Mouse (Mus musculus) cerebellum, postnatal 36 days (tissue): ENCODE results near the gene Tff1.

Experiments used
- DNase-seq, 2 experiments: peaks; one replicate each; pipeline ENCODE4 v3.0.0; 2021 to 2022; ENCODE audit warnings: mixed read lengths in 2 of 2

The Tff1 gene

DNA sequence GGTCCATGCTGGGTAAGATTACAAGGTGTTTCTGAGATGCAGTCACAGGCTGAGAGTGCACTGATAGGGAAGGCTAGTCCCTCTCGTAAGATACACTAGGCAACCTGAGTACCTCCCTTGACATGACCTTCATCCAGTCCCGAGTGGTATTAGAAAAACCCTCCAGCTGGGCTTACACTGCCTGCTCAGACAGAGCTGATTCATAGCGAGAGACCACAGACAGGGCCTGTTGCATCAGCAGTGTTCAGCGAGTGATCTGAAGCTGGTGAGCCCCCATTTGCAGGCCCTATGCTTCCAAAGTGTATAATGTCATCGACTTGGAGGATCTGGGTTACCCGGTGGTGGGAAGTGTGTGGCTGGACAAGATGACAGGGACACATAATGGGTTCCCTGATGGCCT, at the start of gene Tff1:
Tff1 (minus strand) TSS at position 151 of the 400 bp plus-strand sequence.
- DNase-seq, result no peak

DNA sequence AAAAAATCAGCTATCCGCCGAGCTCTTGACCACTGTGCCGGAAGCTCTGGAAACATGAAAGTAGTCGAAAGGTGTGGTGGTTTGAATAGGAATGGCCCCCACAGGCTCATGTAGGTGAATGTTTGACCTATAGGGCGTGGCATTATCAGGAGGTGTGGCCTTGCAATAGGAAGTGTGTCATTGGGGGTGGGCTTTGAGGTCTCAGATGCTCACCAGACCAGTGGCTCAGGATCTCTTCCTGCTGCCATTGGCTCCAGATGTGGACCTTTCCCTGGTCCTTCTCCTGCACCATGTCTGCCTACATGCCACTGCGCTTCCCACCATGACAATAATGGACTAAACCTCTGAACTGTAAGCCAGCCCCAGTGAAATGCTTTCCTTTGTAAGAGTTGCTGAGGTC, 46.8 kb upstream of the Tff1 start:
- DNase-seq, result no peak

DNA sequence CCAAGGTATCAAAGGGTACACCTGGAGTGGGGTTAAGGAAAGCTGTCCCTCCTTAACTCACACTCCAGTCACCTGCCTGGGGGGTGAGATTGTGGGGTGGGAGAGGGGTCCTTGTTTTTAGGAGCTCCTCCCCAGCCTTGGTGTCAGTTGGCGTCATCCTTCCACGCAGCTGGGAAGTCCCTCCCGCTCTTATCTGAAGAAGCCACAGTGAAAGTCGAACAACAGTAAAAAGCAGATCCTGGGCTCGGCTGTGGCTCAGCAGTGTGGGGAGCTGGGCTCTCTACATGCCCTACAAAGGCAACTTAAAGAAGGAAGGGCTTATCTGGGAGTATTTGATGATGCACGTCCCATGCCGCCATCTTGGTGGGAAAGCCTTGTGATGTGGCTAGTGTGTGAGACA, 45.2 kb upstream of the Tff1 start:
- DNase-seq, result no peak

DNA sequence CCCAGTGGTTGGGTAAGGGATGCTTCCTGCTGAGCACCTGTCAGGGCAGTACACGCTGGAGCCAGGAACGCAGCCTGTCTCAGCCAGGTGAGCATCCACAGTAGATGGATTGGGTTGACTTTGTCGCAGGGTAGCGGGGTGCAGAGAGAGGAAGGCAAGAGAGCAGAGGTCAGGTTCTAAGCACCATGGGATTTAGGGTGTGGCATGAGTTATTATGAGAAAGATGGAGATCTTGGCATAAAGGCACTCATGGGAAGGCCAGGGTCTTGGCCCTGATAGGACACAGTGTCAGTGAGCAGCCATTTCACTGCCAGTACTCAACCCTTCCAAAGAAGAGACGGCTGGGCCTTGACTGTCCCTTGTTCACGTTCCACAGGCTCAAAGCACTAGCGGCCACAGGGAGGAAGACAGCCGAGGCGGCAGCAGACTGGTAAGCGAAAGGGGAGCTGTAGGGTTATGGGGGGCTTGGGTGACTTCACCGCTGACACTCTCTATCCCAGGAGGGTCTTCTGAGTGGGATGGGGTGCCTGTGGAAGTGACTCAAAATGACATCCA, 44.4 kb upstream of the Tff1 start:
- DNase-seq, result no peak

DNA sequence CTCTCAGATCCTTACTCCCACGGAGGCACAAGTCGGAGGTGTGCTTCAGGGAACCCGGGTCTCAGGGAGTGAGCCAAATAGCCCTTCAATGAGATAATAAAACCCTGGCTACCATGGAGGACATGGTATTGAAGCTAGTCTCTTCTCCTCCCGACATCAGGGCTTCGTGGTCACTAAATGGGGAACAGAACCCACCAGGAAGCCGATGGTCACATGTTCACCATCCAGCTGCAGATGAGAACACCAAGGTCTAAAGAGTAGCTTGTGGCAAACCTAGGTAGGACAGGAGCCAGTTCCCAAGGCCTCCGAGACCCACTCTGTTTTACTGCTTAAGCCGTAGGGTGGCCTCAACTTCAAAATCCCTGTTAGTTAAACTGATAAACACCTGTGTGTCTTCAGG, 43.6 kb upstream of the Tff1 start:
- no peak for DNase-seq

DNA sequence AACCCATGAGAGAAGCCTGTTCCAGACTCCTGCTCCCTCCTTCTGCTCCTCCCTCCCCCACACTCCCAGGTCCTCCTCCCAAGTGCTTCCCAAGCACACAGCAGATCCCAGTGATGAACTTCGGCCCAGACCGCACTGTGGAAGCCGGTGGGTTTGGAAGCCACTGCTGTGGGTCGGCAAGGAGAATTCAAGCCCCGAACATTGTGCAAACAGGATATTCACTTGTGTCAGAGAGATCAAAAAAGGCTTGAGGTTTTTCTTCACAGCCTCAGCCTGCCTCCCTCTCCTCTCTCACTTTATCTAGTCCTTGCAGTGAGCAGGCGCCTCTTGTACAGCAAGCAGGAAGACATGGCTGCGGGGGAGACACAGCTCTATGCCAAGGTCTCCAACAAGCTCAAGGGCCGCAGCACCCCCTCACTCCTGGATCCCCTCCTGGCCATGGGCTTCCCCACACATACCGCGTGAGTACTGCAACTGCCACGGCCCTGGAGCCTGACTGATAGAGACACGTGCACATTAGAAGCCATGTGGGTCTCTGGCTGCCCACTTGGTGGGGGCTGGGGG, 42.8 kb upstream of the Tff1 start, which contains the start of gene Ubash3a:
Ubash3a (plus strand) TSS at position 103 of the 564 bp plus-strand sequence.
- DNase-seq, result no peak

DNA sequence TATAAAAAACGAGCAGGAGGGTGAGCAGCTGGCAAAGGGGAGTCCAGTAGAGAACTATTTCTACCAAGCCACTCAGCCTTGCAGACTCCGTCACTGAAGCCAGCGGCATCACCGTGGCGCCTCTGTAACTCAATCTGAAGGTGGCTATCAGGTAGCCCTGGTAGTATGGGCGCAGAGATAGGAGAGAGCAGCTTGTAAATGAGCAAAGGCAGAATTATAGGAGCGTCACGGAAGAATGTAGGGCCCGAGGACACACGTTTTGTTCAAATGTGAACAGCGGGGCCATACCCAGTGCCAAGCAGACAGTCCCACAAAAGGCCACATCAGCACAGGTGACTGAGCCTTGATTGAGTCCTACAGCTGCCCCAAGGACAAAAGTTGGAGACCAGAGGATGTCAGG, 33.8 kb upstream of the Tff1 start, which contains the start of gene Tmprss3:
Tmprss3 (minus strand) TSS at position 101 of the 400 bp plus-strand sequence.
- DNase-seq, result no peak

DNA sequence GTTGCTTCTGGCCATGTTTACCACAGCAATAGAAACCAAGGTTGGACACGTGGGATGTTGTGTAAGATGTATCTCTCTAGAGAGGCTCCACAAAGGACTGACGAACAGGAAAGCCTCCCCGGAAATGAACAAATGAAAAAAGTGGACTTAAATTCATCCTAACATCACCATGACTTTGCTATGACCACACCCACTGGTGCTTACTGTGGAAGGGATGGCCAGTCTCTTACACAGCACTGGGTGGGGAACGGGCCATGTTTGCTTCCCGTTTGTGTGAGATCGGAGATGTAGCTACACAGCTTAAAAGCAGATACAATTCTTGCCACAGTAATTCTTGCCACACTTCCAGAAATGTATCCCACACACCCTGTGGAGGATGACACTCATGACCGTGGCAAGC, 31.2 kb upstream of the Tff1 start:
- no peak for DNase-seq

DNA sequence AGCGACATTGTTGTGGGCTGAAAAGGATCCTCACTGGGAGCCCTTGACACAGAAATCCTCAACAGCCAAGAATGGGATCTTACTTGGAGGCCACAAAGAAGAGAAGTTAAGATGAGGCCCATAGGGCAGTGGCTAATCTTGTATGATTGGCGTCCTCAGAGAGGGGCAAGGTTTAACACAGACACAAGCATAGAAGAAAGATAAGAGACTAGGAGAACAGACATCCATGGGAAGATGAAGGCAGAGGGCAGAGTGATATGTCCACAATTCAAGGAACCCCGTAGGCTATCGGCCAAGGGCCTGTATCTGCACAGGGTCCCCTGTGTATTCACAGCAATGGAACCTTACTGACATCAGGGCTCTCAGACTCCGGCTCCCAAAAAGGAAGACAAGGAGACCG, 30.1 kb upstream of the Tff1 start:
- no peak for DNase-seq

DNA sequence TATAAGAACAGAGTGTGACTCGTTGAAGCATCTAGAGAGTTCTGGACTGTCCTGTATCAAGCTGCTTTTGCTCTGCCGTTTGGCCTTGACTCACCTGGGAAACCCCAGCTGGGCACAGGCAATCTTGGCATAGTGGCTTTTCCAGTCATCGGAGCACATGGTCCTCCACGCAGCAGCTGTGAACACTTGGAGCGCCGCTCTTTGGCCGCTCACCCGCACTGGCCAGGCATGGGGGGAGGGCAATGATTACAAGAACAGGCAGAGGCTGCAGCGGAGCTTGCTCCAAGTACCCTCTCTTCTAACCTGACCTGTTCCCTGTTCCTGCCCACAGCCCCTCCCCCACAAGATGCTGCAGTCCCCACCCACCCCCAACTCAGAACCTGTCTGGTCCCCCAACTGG, 28.3 kb upstream of the Tff1 start:
- DNase-seq, result no peak

DNA sequence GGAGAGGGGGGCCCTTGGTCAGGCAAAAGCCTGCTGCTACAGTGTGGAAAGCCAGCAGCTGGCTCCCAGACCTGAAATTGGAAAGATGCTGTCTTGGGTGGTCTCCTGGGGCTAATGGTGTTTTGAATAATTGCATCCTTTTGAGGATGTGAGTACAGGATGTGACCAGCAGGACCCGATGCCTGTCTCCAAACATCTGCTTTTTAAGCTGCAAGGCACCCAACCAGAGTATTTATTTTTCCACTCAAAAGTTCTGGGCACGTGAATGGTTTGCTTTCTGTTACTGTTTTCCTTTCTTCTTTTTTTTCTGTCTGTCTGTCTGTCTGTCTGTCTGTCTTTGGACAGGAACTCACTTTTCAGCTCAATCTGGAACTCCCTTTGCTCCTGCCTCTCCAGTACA, 27.6 kb upstream of the Tff1 start:
- DNase-seq, result no peak

DNA sequence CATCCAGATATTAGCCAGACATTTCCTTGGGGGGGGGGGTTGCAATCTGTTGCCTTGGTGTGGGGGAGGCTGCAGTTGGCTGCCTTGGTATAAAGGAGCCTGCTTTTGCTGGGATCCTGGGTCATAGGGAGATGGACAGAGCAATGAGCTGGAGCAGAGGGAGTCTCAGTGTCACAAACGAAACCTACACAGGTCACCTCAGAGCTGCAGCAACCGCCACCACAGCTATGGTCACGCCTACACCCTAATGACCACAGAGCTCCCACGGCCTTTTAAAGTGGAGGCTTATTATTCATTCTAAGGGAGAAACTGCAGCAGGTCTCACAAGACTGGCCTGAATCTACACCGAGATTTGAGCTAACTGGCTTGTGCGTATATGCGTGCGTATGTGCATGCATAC, 26.7 kb upstream of the Tff1 start:
- DNase-seq, result no peak

DNA sequence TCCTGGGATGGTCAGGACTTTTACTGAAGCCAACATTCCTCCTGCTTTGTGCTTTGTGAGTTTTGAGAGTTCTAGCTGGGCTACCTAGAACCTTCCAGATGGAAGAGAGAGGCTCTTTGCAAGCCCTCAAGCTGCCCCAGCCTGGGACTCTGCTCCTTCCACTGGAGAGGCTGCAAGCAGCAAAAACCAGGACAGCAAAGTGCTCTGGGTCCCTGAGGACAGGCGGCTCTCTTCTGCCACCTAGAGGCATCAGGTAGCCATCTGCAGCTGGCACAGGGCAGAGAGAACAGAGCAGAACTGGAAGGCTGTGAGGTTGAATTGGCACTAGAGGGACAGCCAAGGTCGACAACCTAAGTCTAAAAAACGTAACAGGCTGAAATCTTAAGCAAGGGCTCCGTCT, 22.3 kb upstream of the Tff1 start:
- DNase-seq, result peak; percentile 86 to 87

DNA sequence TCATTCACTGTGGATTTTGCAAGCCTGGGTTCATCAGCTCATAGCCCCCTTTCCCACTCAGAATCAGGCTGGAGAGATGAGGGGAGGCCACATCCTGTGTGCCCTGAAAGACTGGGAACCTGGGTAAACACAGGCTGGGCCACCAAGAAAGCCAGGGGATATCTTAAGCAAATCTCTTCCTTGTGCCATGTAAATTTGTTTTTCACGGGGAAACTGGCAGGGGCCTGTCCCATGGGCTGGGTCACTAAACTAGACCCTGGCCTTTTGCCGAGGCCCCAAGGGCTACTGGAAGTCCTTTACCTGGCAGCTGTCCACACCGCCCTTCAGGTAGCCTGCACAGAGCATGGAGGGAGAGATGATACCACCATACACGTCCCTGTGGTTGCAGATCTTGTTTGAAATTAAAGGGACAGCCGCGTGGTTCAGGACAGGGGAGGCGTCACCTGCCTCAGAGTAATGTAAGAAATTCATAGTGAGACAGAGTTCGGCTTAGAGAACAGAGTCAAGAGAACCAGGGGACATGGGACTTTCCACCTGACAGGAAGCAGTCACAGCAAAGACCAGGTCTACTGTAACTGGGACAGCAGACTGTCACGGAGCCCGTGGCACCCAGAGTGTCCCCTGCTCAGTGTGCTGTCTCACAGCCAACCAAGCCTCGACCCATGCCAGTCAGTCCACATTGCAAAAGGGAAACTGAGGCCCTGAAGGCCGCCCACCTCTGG, 19.4 kb upstream of the Tff1 start:
- no peak for DNase-seq

DNA sequence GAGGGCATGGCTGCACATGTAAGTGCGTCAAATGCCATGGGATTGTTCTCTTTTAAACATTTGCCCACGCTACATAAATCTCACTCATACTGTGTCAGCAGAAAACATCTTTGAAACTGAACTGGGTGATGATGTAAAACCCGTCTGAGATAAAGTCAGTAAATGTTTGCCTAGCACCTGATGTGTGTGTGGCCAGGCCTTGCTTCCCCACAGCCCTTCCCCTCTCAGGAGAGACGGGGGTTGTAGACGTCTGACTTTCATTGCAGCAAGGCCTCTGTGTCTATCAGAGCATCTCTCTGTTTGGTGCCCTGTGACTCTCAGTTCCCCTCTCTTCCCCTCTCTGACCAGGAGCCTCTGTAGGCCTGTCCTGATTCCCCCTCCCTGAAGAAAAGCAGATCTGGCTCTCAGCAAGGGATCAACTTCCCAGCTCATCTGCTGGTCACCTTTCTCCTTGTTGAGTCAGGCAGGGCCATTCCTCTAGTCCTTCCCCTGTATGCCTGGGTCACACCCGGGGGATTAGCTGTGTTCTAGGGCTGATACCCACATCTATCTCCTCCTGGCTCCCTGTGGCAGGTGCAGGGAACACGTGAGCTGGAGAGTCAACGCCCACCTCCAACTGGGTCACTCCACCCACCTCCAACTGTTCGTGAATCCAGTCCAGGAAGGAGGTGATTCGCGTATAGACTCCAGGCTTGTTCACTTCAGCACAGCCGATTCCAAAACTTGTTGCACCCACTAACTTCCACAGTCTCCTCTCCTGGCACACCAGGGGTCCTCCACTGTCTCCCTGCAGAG, 18.3 kb upstream of the Tff1 start:
- DNase-seq, result peak; percentile 33 to 47

DNA sequence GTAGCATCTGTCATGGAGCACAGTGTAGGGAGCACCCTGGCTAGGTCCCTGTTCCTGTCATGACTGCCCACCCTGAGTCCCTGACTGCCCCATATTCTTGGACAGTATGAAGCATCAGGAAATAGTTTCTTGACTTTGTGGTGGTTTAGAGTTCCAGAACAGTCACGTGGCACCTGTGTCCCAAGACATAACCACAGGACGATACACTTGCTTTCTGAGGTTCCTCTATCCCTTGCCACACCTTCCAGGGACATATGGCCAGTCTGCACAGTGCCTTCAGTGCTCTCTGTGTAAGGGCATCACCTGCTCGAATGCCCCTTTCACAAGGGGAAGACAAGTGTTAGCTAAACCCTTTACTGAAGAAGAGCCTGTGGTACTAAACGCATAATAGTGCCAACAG, 16.4 kb upstream of the Tff1 start:
- DNase-seq, result no peak

DNA sequence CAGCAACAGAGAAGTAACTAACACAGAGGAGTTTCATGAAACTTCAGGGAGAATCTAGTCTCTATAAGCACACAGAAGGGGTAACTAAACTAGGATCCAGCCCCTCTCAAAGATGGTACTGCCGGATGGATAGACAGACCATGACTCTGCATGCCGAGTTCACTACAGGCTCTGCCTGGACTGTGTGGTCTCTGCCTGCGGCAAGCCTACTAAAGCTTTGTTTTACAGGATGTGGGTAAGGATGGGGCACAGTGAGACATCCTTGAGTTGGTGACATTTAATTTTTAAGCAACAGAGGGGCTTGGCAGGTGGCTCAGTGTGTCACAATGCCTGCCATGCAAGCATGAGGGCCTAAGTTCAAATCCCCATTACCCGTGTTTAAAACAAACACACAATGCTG, 11.2 kb upstream of the Tff1 start:
- DNase-seq, result no peak

DNA sequence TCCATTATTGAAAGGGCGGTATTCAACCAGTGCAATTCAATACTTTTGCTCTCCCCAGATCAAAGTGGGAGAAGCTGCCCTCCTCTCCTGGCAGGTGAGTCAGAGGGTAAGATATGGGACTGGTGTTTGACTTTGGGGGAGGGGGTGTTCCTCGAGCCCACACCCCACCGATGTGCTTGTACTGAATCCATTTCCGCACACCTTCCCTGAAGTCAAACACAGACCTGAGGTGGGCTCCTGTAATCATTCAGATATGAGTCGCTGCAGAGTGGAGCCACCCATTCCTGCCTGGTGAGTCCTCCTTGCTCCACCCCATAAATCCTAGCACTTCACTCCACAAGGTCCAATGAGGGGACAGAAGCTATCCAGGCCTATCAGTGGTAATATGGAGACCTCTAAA, 4.7 kb upstream of the Tff1 start:
- DNase-seq, result no peak

DNA sequence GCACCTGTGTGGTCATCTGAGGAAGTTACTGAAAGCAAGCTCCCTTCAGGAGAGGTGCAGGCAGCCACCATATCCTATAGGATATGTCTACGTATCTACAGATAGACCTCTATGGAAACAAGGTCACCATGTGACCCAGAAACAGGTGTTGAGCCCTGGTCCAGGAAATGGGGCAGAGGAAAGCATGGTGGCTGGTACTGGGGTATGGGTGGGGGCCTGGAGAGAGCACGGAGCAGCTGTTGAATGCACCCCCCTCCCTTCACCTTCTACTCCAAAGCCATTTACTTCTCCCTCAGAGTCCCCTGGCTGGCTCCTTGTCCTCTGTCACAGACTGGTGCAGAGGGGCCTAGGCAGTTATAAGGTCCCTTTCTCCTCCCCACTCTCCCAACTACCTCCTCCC, 1.3 kb downstream of the Tff1 start:
- DNase-seq, result no peak

DNA sequence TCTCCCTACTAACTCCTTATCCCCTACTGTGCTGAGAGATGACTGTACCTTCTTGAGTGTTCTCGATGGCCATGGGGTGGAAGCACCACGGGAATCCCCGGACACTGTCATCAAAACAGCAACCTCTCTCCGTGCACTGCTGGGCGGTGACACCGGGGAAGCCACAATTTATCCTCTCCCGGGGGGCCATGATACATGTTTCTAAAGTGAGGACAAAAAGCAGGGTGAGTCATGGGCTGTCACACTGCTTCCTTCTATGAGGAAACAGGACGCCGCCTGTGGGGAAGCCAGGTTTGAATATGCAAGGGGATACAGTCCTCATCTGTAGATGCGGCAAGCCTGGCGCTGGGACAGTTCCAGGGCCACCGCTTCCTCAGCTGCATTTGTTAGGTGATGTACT, 2.5 kb downstream of the Tff1 start:
- no peak for DNase-seq

DNA sequence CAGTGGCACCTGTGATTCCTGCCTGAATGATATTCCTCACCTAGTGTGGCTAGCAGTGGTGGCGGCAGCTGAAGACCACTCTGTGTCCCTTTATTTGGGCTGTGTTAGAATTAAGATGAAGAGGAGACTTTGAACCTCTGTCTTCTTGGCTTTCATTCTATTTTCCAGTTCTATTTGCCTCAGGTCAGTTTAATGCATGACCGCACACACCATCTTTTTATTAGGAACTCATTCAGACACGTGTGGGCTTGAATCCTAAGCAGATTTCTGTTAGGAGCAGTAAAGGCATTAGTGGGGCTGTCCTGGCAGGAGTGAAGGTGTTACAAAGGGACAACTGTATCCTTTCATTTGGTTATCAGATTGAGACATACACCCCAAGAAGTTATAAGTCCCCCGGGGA, 4.8 kb downstream of the Tff1 start:
- DNase-seq, result no peak

DNA sequence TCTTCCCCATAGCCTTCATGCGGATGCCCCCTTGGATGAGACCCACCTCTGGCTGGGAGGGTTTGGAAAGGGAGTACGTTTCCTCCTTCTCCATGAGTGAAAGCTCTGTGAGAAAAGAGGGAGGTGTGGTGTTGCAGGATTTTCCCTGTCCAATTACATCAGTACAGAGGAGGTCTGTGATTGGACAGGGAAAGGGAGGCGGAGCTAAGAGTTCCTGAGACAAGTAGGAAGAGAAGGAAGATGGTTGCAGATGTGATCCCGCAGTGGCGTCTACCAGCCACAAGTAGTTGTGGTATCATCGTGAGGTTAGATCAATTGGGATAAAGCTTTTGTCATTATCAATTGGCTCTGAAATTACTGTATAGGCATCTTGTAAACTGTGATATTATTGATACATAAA, 7.2 kb downstream of the Tff1 start:
- no peak for DNase-seq

DNA sequence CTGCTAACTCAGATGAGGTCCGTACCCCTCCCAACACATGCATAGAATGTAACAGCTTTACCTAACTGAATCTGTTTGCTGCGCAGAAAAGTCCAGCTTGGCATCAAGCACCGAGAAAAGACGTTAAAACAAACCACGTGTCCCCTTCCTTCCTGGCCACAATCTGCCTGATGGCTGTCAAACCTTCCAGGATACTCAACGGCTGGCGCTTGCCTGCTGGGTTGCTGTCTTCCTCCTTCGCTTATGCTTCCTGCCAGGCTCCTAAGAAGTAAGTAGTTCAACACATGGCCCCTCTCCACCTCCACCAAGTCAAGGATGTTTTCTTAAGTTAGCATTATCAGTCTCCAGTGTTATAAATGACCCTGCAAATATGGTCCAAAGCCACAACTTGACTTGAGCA, 11.3 kb downstream of the Tff1 start:
- DNase-seq, result no peak

DNA sequence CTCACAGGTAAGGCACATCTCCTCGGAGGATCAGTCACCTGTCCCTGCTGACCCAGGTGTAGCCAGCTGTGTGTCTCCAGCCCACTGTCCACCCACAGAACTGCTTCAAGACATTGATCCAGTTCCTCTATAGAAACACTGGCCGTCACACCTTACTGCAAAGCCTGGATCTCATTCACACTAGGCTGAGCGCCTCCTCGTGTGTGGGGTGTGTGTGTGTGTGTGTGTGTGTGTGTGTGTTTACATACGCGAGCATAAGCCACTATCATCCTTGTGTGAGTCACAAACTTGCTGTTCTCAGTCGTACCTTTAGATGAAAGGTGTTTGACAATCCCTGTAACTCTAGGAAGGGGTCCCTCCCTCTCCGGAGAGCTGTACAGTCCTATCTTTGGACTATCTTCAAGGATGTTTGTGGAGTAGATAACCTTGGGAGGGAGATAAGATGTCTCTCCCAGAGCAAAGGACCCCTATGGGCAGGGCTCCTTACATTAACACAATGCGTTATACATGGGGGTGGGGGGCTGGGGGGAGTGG, 12.0 kb downstream of the Tff1 start:
- no peak for DNase-seq
